Mouse (Mus musculus) Patski (cell line): ENCODE results near the gene Maml3. TPM values are rescaled to one million over a fixed set of nuclear protein-coding genes. Genes with fewer than 3 reads are reported as not detected.

ENCODE experiments used
- ATAC-seq: fragments of 100-300 bp; one replicate; pipeline ENCODE4 v1.8.0; 2021
- CTCF ChIA-PET: fragments of 350-600 bp; sonication (Branson Sonifier 250); formaldehyde crosslinking; loops from one replicate; lab custom pipeline; 2022; ENCODE audit warnings: inconsistent platforms; lab: Charles Lee
- POLR2A ChIA-PET: fragments of 350-600 bp; sonication (Branson Sonifier 250); formaldehyde crosslinking; loops from one replicate; lab custom pipeline; 2022; ENCODE audit warnings: antibody characterized with exemption, inconsistent platforms; lab: Charles Lee
- DNase-seq: peaks from one replicate; pipeline ENCODE4 v3.0.0-alpha.2; 2011; ENCODE audit warnings: low read depth, low spot score
- H3K27me3 ChIP-seq: fragments of 371-371 bp; one replicate; pipeline ENCODE4 v1.5.1; 2021
- CTCF ChIP-seq: fragments of 100-300 bp; IDR thresholded peaks from one replicate; pipeline ENCODE4 v1.5.1; 2021
- in situ Hi-C: fragments of 300-500 bp; cut with MboI; formaldehyde crosslinking; loops from 3 replicates; pipeline ENCODE4 v1.11.1; 2018; ENCODE audit warnings: low pct_unique_long_range_greater_than_20kb, mixed read lengths
- polyA plus RNA-seq: library from polyadenylated mRNA; unstranded; gene quantifications from one replicate; pipeline ENCODE4 v1.2.3, GENCODE M21; 2021

The Maml3 gene
- polyA plus RNA-seq, 1 experiment from 2014 or later = 7.7 TPM

- TF ChIP-seq CTCF = no peak
- no peaks in the 10 kb centered on the region for H3K27me3 ChIP-seq
- ATAC-seq (no peak), DNase-seq (no peak)
- in situ Hi-C loops = no loop called here
- POLR2A ChIA-PET = interaction anchor here (0.6 kb wide), 1 partner anchor 70 kb away, joined by 6 read pairs; no protein-coding TSS in a partner anchor
- CTCF ChIA-PET = interaction anchor here (0.7 to 2.3 kb wide), 2 partner anchors 12 to 14 kb away, joined by 4 to 8 read pairs; no protein-coding TSS in a partner anchor
Observed at GRCm38 (mm10) chr3:52035404-52035803, 69.5 kb downstream of the Maml3 start.

- in situ Hi-C loops = no loop called here
- ChIA-PET CTCF (interaction anchor here (1.1 to 1.9 kb wide), 5 partner anchors 10 to 71 kb away, joined by 3 to 7 read pairs (median 3); partner anchors contain the start of gene Maml3), POLR2A (no interaction called here)
- no peak for DNase-seq
- H3K27me3 ChIP-seq = no peaks in the 10 kb centered on the region
- TF ChIP-seq CTCF = no peak
- no peak for ATAC-seq
Observed at GRCm38 (mm10) chr3:52033857-52034588, 70.9 kb downstream of the Maml3 start.

DNA sequence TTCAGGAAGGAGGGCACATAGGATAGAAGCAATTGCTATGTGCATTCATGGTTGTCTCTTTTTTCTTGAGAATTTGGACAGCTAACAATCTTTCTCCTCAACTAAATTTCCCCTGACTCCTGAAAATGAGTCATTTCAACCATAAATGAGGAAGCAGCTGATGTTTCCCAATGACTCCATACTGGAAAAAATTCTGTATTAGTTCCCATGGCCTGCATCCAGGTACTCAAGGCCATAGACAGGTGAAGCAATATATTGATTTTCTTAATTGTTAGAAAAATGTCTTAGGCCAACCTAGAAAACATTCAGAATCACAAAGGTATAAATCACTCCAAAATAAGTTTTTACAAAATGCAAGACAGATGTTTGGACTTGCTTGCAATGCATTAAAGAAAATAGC lies 73.5 kb downstream of the Maml3 start:
- no peak for TF ChIP-seq CTCF
- no peak for DNase-seq
- no peaks in the 10 kb centered on the region for H3K27me3 ChIP-seq
- ChIA-PET POLR2A (no interaction called here), CTCF (no interaction called here)
- in situ Hi-C loops = no loop called here
- no peak for ATAC-seq

GRCm38 (mm10) chr3:52030114-52030513 lies 74.8 kb downstream of the Maml3 start:
- no peak for TF ChIP-seq CTCF
- CTCF ChIA-PET = interaction anchor here (1.2 to 1.5 kb wide), 2 partner anchors 10 to 113 kb away, joined by 3 to 7 read pairs; no protein-coding TSS in a partner anchor
- DNase-seq (no peak), ATAC-seq (no peak)
- in situ Hi-C loops = no loop called here
- no peaks in the 10 kb centered on the region for H3K27me3 ChIP-seq
- POLR2A ChIA-PET = interaction anchor here (1.4 kb wide), 1 partner anchor 15 kb away, joined by 3 read pairs; no protein-coding TSS in a partner anchor

GRCm38 (mm10) chr3:52029661-52030081 lies 75.2 kb downstream of the Maml3 start:
- no peaks in the 10 kb centered on the region for H3K27me3 ChIP-seq
- DNase-seq (no peak), ATAC-seq (no peak)
- ChIA-PET CTCF (interaction anchor here (1.2 to 1.5 kb wide), 2 partner anchors 10 to 113 kb away, joined by 3 to 7 read pairs; no protein-coding TSS in a partner anchor), POLR2A (interaction anchor here (0.7 to 1.4 kb wide), 2 partner anchors 14 to 83 kb away, joined by 3 read pairs; no protein-coding TSS in a partner anchor)
- in situ Hi-C loops = no loop called here
- no peak for TF ChIP-seq CTCF

DNA sequence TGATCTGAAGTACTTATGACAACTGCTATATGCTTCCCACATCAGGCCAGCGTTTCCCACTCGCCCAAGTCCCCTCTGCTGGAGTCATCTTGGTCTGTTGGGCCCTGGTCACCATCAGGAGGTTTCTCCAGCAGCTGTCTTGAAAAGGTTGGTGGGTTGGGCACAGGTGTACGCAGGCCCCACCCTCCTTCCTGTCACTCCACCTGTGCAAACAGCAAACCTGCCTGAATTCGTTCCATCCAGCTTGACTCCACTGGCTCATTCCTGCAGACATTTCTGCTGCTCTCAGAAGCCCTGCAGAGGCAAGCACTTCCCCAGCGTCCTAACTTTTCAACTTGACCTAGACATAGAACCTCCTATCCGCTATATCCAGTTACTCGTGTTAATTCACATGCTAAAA lies 76.9 kb downstream of the Maml3 start:
- in situ Hi-C loops = no loop called here
- no peak for DNase-seq
- CTCF ChIA-PET = no interaction called here
- TF ChIP-seq CTCF = no peak
- POLR2A ChIA-PET = no interaction called here
- ATAC-seq = no peak
- H3K27me3 ChIP-seq = no peaks in the 10 kb centered on the region

DNA sequence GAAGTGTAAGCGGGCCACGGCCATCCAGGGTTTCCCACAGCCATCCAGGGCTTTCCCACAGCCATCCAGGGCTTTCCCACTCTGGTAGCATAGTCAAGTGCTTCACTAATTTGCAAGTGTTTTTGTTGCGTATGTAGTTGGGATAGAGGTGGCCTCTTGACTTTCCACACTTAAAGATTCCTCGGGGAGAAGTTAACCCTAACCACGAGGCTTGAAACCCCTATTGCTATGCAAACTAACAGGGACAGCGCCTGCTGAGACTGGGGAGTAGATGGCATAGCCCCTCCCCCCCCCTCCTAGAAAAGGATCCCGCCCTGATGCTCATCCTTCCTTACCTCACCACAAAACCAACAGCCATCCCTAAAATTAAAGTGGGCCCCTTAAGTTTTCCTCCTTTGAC lies 82.4 kb downstream of the Maml3 start:
- DNase-seq (no peak), ATAC-seq (no peak)
- no peak for TF ChIP-seq CTCF
- POLR2A ChIA-PET = no interaction called here
- CTCF ChIA-PET = no interaction called here
- in situ Hi-C loops = no loop called here
- H3K27me3 ChIP-seq = no peaks in the 10 kb centered on the region

GRCm38 (mm10) chr3:52018103-52018439 lies 86.8 kb downstream of the Maml3 start:
- POLR2A ChIA-PET = no interaction called here
- no peak for ATAC-seq
- CTCF ChIA-PET = no interaction called here
- H3K27me3 ChIP-seq = no peaks in the 10 kb centered on the region
- in situ Hi-C loops = no loop called here
- no peak for TF ChIP-seq CTCF
- no peak for DNase-seq

DNA sequence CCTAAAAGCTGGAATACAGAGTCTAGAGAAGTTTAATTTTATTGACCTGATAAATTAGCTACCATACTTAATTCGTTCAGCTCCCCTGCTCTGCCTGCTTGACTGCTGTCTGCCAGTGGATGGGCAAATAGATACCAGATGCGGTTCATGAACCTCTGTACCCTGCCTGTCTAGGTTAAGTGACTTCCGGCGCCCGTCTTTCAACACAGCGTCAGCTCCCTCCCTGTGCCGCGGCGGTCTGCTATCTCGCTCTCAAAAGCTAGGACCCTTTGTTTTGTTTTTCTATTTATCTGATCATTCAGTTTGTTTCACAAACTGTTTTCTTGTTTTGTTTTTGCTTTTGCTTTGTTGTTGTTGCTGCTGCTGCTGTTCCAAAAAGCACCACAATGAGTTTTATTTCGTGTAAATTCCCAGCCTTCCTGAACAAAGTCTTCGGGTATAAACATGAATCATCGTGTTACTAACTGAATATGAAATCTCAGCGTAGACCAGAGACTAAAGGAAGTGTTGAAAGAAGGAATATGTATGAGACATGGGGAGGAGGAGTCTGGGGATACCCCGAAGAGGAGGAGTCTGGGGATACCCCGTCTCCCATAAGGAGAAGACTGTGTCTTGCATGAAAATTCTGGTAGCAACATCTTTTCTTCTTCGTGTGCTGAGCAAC lies 87.3 kb downstream of the Maml3 start:
- DNase-seq (peak; percentile 34), ATAC-seq (no peak)
- ChIA-PET CTCF (no interaction called here), POLR2A (no interaction called here)
- in situ Hi-C loops = no loop called here
- no peaks in the 10 kb centered on the region for H3K27me3 ChIP-seq
- no peak for TF ChIP-seq CTCF

- ATAC-seq (no peak), DNase-seq (no peak)
- TF ChIP-seq CTCF = no peak
- in situ Hi-C loops = no loop called here
- ChIA-PET POLR2A (no interaction called here), CTCF (interaction anchor here (1.1 to 1.3 kb wide), 2 partner anchors 17 to 151 kb away, joined by 3 read pairs; no protein-coding TSS in a partner anchor)
- no peaks in the 10 kb centered on the region for H3K27me3 ChIP-seq
Observed at GRCm38 (mm10) chr3:52016178-52016577, 88.7 kb downstream of the Maml3 start.

GRCm38 (mm10) chr3:52015556-52015955 lies 89.3 kb downstream of the Maml3 start:
- ChIA-PET POLR2A (interaction anchor here (0.7 to 1.2 kb wide), 3 partner anchors 15 to 56 kb away, joined by 3 read pairs; no protein-coding TSS in a partner anchor), CTCF (interaction anchor here (1.1 to 1.3 kb wide), 2 partner anchors 18 to 152 kb away, joined by 3 read pairs; no protein-coding TSS in a partner anchor)
- in situ Hi-C loops = no loop called here
- H3K27me3 ChIP-seq = no peaks in the 10 kb centered on the region
- DNase-seq (no peak), ATAC-seq (no peak)
- TF ChIP-seq CTCF = no peak
